Mouse (Mus musculus): Measurements from ENCODE around the gene Fmr1nb. TPM values are rescaled to one million over a fixed set of nuclear protein-coding genes. Genes with fewer than 3 reads are reported as not detected.
A peak's percentile ranks its signal among the peaks of the same experiment; 100 is the strongest.
"Not testable (repeated sequence)": the region's sequence is repeated elsewhere in the genome, so short reads cannot be mapped to it uniquely, and the experiment has no call there.

Gene Fmr1nb
- total RNA-seq (2021), result not detected
- long read RNA-seq, experiment 1, result 0 reads
- long read RNA-seq, experiment 2, result 0 reads

GRCm38 (mm10) chrX:68761606-68762005, at the start of gene Fmr1nb:
Gene Fmr1nb (plus strand): TSS chrX:68761839.
- DNase-seq, result no peak

- DNase-seq, result no peak
Observed at GRCm38 (mm10) chrX:68736902-68737301, 24.7 kb upstream of the Fmr1nb start.

- no peak for DNase-seq
Observed at GRCm38 (mm10) chrX:68740088-68740487, 21.6 kb upstream of the Fmr1nb start.

- not testable (repeated sequence) for DNase-seq
Observed at GRCm38 (mm10) chrX:68820449-68820848, 58.8 kb downstream of the Fmr1nb start.

- DNase-seq, result peak; percentile 3
Observed at GRCm38 (mm10) chrX:68821059-68821458, 59.4 kb downstream of the Fmr1nb start, which contains the start of gene Gm14698. Gene Gm14698 (plus strand): TSS chrX:68821093.

- DNase-seq, result no peak
Observed at GRCm38 (mm10) chrX:68839548-68840444, 78.2 kb downstream of the Fmr1nb start.

Other genes starting within 250 kb of the Fmr1nb start
- gene Fmr1, start 83.3 kb upstream of the Fmr1nb start, total RNA-seq (2021), result 10 to 100 TPM; 18.5 to 24.5 TPM
- 1 to 10 TPM; 3.8 to 3.9 TPM for gene Gm14698, start 59.3 kb downstream of the Fmr1nb start, total RNA-seq (2021)
- gene Gm6812, start 131.2 kb downstream of the Fmr1nb start, total RNA-seq (2021), result not detected